Mouse (Mus musculus) hematopoietic stem cell, adult 5-6 weeks (primary cell): ENCODE data around the gene Emc9. TPM values are rescaled to one million over a fixed set of nuclear protein-coding genes. Genes with fewer than 3 reads are reported as not detected.
A peak's percentile ranks its signal among the peaks of the same experiment; 100 is the strongest.

ENCODE experiments used
- ATAC-seq, 2 experiments: fragments of 125-278 bp in 1 of 2; replicated peaks in 1 of 2; 2 replicates each; pipeline ENCODE4 v1.8.0; 2016 to 2017; ENCODE audit warnings: inconsistent platforms in 2 of 2, mild to moderate bottlenecking in 2 of 2, moderate number of reproducible peaks in 2 of 2, low read depth in 1 of 2, moderate TSS enrichment in 1 of 2; ENCODE audit not compliant: low FRiP score in 2 of 2, poor library complexity in 2 of 2, severe bottlenecking in 2 of 2, insufficient read depth in 1 of 2, low TSS enrichment in 1 of 2
- total RNA-seq: library from RNA; stranded (forward); fragments of 172-1452, 232-1000 nt; gene quantifications from 2 replicates; pipeline ENCODE4 v1.2.3, GENCODE M21; 2017

Gene Emc9
- total RNA-seq, 1 experiment from 2014 or later = 8.9 TPM

DNA sequence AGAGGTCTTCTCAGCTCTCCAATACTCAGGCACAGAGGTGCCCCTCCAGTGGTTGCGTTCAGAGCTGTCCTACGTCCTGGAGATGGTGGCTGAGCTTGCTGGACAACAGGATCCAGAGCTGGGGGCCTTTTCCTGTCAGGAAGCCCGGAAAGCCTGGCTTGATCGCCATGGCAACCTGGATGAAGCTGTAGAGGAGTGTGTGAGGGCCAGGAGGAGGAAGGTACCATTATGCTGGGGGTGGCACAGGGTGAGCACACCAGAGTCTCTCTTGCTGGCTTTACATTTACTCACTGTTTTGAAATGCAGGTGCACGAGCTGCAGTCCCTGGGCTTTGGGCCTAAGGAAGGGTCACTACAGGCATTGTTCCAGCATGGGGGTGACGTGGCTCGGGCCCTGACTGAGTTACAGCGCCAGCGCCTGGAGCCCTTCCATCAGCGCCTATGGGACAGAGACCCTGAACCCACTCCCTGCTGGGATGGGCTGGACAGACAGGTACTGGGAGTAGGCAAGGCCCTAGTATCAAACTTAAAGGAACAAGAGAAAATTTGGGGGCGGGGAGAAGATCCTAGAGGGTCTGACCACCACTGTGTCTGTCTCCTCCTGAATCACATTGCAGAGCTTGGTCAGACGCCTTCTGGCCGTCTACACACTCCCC lies 11.1 kb upstream of the Emc9 start:
- ATAC-seq = no peak

DNA sequence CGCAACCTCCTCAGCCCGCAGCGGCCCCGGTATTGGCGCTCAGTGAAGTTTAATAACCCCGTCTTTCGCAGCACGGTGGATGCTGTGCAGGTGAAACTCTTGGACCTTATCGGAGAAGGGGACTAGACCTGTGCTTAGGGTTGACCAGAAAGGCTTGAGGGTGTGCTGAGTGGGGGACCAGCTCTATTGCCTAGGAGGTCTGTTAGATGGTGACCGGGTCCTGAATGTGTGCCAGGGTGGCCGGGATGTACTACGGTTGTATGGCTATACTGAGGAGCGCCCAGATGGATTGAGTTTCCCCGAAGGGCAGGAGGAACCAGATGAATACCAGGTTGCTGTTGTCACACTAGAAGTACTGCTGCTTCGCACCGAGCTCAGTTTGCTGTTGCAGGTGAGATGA lies 7.1 kb upstream of the Emc9 start:
- no peak for ATAC-seq

DNA sequence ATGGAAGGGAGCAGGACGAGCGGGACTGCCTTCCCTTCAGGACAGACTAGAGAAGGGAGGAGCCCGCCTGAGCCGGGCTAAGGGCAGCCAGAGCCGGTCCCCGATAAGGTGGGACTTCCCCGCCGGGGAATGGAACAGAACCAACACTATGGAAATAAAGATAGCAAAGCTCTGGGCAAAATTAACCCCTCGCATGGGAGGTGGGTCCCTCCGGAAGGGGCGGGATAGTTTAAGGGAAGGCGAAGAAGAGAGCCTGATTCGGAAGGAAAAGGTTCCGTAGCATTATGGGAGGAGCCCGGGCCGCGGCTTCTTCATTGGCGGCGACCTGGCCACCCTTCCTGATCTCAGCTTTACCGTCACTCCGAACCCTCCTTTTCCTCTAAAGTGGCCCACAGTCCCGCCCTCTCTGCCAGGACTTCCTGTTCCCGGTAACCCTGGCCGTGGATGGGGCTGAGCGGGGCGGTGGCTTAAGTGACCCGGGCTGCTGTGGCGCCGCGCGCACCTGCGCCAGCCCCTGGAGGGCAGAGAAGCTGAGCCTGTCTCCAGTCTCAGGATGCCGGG lies 6.3 kb upstream of the Emc9 start, which contains the start of gene Rnf31:
Gene Rnf31, plus strand, starts transcription at position 378 of the 561 bp plus-strand sequence.
- ATAC-seq = peak; percentile 77 to 88

DNA sequence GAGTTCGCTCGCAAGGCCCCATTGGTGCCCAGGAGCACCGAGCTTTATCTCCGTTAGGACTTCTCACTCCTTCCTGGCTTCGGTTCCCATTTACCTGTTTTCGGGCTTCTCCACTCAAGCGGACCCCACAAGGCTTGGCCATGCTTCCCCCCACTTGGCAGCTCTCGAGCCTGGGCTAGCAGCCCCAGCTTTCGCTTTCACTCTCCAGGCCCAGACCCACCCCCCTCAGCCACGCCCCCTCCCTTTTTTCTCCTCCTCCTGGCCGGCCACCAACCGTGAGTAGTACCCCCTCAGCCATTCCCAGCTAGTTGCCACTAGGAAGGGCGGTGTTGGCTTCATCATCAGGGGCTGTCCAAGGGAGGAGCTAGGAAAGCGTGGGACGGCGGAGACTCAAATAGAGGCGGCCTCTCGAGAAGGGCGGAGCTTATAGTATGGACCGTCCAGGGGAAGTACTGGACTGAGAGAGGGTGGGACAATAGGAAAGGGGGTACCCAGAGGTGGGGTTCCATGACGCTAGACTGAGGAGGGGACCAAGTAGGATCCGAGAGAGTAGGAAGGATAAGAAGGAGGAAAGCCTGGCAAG lies 5.7 kb upstream of the Emc9 start, which contains the start of gene Psme2:
Gene Psme2, minus strand, starts transcription at position 366 of the 583 bp plus-strand sequence.
- ATAC-seq = peak; percentile 82 to 92

DNA sequence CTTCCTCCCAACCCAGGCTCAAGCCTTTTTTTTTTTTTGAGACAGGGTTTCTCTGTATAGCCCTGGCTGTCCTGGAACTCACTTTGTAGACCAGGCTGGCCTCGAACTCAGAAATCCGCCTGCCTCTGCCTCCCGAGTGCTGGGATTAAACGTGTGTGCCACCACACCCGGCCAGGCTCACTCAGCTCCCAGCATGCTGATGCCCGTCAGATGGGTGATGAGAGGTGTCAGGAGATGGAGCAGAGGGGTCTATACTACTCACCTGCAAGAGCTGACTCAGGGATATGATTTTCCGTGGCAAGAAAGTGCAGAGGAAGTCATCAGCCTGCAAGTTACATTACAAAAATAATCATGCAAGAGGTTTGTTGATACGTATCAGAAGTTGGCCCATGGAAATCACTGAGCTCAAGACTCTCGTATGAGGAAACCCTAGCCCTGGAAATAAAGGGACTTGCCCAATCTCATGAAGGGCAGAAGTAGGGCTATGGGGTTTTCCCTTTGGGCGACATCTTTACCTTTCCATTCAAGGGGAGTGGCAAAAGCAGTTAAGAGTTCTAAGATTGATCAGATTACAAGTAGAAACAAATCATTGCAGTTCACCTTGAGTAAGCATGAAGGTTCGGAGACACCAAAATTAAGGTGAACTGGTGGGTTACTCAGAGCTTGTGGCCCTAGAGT lies 4.8 kb upstream of the Emc9 start:
- ATAC-seq = no peak

DNA sequence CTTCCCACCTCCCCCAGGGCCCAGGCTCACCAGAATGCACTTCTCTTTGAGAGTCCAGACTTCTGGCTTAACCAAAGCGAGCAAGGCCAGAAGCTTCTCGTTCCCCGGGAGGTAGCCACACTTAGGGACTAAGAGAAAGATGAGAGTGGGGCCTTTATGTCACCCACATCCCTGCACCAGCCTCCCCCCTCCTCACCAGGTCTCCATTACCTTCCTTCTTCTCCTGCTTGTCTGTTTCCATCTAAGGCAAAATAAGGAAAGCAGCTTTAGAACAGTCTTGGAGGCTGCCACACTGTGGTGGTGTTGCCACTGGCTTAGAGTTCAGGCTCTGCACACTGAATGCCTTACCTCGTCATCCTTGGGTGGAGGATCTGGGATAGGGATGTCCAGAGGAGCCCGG lies 4.2 kb upstream of the Emc9 start:
- no peak for ATAC-seq

DNA sequence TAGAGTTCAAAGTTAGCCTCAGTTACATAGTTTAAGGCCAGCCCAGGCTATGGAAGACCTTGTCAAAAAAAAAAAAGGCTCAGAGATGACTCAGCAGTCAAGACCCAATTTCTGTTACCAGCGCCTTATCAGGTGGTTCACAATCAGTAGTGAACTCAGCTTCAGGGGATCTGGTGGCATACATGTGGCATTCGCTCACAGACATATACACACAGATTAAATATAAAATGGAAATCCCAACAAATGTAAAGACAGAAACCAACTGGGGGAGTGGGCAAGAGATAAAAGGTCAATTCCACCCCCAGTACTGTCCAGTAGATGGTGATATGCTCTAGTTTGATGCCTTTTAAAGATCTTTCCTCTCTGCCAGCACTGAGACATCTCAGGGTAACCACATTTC lies 1.0 kb upstream of the Emc9 start:
- ATAC-seq = no peak

DNA sequence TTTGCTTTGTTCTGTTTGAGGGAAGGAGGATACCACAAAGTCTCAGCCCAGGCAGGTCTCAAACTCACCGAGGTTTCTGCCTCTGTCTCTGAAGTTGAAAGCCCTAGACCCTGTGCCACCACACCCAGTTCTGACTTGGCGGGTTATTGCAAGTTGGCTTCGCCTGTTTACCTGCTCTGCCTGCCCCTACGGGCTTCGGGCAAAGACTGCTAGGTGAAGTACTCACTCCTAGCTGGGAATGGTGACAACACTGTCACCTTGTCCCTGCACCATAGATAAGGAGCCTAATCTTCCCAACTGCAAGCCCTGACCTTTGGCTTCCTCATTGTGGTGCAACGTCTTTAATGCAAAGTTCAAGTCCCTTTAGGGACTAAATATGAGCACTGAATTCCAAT lies 461 bp upstream of the Emc9 start:
- ATAC-seq = peak in 1 of 2 experiments; percentile 34; a peak in 1 of 4 replicates

DNA sequence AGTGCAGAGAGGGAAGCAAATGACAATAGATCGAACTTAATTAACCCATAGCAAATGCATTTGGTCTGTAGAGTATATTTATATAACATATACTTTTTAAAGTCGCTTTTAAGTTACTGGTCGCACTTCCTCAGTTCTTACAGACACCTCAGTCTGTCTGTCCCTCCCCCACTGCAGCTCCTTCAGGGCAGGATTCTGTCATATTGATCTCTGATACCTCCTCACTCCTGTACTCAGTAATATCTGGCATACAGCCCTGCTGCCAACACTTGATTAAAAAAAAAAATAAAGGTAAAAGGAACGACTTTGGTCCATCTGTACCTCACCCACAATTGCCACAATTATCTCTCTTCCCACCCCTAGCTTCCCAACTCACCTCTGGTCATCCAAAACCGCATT lies 800 bp downstream of the Emc9 start:
- ATAC-seq = no peak

DNA sequence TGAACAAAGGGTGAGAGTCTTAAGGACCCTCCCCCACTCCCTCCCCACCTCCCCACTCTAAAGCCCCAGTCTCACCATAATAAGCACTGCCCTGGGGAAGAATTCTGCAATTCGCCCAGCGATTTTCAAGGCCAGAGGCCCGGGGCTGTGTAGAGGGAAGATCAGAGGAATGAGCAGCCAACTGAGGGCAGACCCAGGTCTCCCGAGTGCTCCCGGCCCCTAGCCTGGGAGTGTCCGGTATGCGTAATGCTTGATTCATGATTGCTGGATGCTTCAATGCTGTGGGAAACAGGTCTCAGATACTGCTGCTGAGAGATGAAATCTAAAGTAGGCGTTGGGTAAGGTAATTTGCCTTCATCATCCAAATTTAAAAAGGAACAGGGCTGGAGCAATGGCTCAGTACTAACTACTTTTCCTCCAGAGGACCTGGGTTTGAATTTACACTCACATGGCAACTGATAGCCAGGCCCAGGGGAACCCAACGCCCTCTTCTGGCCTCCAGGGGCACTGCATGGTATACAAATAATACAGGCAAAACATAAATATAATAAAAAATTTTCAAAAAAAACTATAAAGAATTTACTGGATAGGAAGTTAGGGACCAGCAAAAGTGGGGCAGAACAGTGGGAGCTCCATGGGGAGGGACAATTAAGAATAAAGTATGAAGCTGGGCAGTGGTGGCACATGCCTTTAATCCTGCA lies 3.0 kb downstream of the Emc9 start:
- no peak for ATAC-seq

DNA sequence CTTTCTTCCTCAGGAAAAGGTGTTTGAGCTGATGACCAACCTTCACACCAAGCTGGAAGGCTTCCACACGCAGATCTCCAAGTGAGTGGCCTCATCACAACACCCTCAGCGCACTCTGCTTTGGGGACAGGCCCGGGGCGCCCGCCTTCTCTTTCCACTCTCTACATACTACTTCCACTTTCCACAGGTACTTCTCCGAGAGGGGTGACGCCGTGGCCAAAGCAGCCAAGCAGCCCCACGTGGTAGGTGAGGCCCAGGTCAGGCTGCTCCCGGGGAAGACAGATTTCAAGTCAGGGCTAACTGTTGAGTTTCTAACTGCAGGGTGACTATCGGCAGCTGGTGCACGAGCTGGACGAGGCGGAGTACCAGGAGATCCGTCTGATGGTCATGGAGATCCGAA lies 4.4 kb downstream of the Emc9 start:
- ATAC-seq = no peak

DNA sequence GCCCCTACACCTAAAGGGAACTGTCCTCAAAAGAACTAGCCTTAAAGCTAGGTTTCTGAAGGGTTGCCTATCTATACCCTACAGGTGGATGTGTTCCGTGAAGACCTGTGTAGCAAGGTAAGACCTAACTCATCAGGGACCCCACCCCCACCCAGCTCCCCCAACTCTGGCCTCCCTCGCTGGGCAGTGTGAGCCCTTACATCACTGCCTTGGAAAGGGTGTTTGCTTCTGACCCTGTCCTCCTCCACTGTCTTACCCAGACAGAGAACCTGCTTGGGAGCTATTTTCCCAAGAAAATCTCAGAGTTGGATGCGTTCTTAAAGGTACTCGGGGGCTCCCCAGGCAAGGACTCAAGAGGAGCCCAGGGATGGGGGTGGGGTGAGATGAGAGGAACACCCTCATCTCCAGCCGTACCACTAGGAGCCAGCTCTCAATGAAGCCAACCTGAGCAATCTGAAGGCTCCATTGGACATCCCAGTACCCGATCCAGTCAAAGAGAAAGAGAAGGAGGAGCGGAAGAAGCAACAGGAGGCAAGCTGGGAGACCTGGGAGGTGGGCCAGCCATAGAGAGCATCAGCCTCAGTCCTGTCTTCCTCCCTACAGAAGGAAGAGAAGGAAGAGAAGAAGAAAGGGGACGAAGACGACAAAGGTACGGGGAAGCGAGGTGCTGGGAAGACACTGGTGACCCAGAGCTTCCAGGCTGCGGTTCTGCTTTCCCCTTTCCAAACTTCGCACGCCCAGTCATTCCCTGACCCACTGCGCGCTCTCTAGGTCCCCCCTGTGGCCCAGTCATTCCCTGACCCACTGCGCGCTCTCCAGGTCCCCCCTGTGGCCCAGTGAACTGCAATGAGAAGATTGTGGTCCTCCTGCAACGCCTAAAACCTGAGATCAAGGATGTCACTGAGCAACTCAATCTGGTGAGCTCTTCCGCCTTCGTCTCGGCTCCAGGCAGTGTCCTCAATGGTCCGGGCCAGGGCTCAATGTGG lies 5.3 kb downstream of the Emc9 start:
- no peak for ATAC-seq

DNA sequence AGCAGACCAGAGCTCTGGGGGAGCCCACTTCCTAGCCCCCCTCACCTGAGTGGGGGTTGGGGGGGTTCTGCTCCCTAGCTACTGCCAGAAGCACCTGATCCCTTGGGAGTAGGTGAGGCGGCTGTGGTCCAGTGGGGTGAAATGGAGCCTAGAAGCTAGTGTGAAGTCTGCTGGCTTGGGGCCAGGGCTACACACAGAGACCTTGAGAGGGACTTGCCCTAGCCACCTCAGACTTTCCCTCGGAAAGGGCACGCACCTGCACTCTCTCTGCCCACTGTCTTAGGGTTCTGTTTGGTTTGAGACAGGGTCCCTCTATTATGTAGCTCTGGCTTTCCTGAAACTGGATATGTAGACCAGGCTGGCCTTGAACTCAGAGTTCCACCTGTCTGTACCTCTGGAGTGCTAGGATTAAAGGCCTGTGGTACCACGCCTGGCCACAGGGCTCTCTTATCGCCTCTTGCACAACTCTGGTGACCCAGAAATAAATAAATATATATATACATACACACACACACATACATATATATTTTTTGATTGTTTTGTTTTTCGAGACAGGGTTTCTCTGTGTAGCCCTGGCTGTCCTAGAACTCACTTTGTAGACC lies 6.3 kb downstream of the Emc9 start:
- peak; percentile 9 to 15; a peak in 2 of 4 replicates for ATAC-seq

DNA sequence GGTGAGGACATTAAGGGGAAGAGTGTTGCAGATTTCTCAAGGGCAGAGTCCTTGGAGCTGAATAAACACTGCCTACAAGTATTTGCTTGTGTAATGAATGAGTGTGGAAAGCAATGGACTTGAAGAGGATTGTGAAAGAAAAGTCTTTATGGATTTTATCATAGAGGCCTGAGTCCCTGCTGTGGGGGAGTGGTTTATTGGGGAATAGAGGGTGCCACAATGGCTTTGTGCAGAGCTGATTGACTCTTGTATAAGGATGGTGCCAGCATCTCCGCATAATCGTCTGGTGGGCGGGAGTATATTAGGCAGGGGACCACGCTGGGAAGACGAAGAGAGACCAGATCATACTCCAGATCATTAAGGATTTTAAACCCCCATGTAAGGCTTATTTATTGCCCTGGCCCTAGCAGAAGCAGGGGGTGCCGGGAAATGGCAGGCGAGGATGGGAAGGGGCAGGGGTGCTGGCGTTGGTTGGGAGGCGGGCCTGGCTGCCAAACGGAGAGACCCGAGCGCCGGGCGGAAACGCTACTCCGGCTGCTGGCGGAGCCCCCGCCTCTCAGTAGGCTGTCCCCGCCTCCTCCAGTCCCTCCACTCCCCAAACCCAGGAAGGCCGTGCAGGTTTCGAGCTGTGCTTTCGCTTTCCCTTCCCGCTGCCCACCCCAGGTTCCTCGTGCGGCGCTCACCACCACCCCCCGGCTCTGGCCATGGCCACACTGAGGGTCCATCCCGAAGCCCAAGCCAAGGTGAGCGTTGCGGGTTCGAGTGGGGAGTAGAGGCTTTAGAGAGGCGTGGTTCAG lies 7.0 kb downstream of the Emc9 start, which contains the start of gene Psme1:
Gene Psme1, plus strand, starts transcription at position 253 of the 797 bp plus-strand sequence.
- ATAC-seq = peak; percentile 86 to 92

DNA sequence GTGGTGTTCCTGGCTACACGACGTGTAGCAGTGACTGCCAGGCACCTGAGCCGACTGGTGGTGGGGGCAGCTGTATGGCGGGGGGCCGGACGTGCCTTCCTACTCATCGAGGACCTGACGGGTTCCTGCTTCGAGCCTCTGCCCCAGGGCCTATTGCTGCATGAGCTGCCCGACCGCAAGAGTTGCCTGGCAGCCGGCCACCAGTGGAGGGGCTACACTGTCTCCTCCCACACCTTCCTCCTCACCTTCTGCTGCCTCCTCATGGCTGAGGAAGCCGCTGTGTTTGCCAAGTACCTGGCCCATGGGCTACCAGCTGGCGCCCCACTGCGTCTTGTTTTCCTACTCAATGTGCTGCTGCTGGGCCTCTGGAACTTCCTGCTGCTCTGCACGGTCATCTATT lies 8.7 kb downstream of the Emc9 start:
- ATAC-seq = peak in 1 of 2 experiments; percentile 47; a peak in 1 of 4 replicates
